Mouse (Mus musculus): ENCODE results near the gene Ggt1. TPM values are rescaled to one million over a fixed set of nuclear protein-coding genes. Genes with fewer than 3 reads are reported as not detected.

Ggt1 gene
- total RNA-seq, 2 experiments from 2014 or later = 0.64 TPM; not detected in 1

- peak; percentile 65 for DNase-seq
Observed at GRCm38 (mm10) chr10:75633048-75633447, 71.6 kb downstream of the Ggt1 start.

GRCm38 (mm10) chr10:75633576-75634139 lies 72.3 kb downstream of the Ggt1 start:
- DNase-seq = no peak

DNA sequence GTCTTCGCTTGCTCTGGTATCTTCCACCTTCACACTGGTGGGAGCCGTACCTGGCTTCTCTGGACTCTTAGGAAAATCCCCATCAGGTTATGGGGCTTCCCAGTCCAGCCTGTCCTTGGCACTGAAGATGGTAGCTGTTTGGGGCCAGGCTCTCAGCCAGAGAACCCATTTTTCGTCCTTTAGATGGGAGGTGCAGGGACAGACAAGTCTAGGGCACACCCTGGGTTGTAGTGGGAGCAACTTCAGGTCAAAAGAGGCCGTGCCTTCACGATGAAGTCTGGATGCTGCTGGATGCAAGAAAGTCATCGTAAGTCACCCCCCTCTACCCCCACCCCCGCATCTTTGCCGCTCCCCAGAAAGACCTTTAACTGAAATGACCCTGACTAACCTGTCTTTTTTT lies 73.2 kb downstream of the Ggt1 start:
- DNase-seq = no peak

DNA sequence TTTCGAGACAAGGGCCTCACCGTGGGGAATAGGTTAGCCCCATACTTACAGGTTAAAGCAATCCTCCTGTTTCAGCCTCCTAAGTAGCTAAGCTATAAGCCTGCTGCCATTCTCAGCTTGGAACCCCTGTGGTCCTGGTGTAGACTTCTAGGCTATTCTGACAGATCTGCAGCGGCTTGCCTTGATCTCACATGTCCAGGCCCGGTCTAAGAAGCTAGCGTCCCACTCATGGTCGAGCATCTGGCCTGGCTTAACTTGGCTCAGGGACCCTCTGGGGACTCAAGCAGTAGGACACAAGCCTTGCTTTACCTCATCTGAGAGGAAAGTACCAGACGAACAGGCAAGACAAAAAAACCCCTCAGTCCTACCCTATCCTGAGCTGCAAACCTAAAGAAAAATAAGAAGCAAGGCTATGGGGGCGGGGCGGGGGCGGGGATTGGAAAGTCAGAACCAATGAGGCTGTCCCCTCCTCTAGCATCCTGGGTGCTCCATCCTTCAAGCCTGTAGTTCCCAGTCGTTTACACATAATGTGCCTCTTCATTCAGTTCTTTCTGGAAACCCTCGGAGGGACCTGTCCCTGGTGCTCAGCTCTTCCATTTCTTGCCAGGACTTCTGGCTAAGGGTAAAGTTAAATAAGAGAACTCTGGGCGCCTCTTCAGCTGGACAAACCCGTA lies 73.8 kb downstream of the Ggt1 start:
- no peak for DNase-seq

DNA sequence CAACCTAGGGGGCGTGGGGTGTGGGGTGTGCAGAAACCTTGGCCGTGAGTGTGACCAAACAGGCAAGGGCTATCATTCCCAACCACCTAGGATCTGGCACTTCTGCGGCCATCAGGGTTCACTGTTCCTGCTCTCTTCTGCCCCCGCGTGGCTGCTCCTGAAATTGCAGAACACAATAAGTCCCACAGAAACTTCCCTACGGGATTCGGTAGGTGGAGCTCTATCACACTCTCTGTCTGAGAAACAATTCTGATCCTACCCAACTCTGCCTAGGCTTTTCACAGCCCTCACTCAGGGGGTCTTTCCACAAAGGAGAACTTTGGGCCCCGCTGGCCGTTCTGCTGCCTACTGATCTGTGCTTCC lies 74.3 kb downstream of the Ggt1 start:
- DNase-seq = peak; percentile 74

Other genes with a start within 250 kb of the Ggt1 start
- gene Adora2a, start 244.7 kb upstream of the Ggt1 start, total RNA-seq (2021) = 1 to 10 TPM; 1.0 to 1.4 TPM
- gene Upb1, start 160.5 kb upstream of the Ggt1 start, total RNA-seq (2021) = not detected
- 10 to 100 TPM; 67.4 to 70.3 TPM for gene Snrpd3, start 44.1 kb upstream of the Ggt1 start, total RNA-seq (2021)
- 10 to 100 TPM; 50.4 to 52.1 TPM for gene Gucd1, start 43.6 kb upstream of the Ggt1 start, total RNA-seq (2021)
- under 1 TPM; 0.26 to 0.38 TPM for gene Lrrc75b, start 1.3 kb upstream of the Ggt1 start, total RNA-seq (2021)
- gene Ggt5, start 27.7 kb downstream of the Ggt1 start, total RNA-seq (2021) = 1 to 10 TPM; 4.9 to 5.3 TPM
- 1 to 10 TPM; 1.3 to 1.8 TPM for gene Susd2, start 82.4 kb downstream of the Ggt1 start, total RNA-seq (2021)
- gene Cabin1, start 202.7 kb downstream of the Ggt1 start, total RNA-seq (2021) = 1 to 10 TPM; 8.3 to 8.8 TPM
- 10 to 100 TPM; 38.0 to 44.6 TPM for gene Ddt, start 211.8 kb downstream of the Ggt1 start, total RNA-seq (2021)
- gene Gm20441, start 219.3 kb downstream of the Ggt1 start, total RNA-seq (2021) = not detected
- gene Gstt3, start 219.8 kb downstream of the Ggt1 start, total RNA-seq (2021) = 1 to 10 TPM; 4.0 to 4.7 TPM
- 1 to 10 TPM; 5.5 to 6.2 TPM for gene Gstt1, start 237.0 kb downstream of the Ggt1 start, total RNA-seq (2021)